Mouse (Mus musculus): ENCODE data around the gene Pja2. TPM values are rescaled to one million over a fixed set of nuclear protein-coding genes. Genes with fewer than 3 reads are reported as not detected.
A peak's percentile ranks its signal among the peaks of the same experiment; 100 is the strongest.
"Not testable (repeated sequence)": the region's sequence is repeated elsewhere in the genome, so short reads cannot be mapped to it uniquely, and the experiment has no call there.

Pja2 gene
- polyA plus RNA-seq, 1 experiment, result 166 TPM

- Histone ChIP-seq H3K4me1 (ENCODE audit: control insufficient read depth, insufficient read depth, low read length) (no peaks in the 10 kb centered on the region), H3K4me3 (ENCODE audit: insufficient read depth, low read length) (no peak overlapping the region), H3K27ac (ENCODE audit: insufficient read depth, low read length) (no peak overlapping the region)
- TF ChIP-seq POLR2A (IDR thresholded peaks at IDR 0.05; ENCODE audit: extremely low read depth, insufficient read depth, low read length), result no peak
- no peak for TF ChIP-seq CTCF (IDR thresholded peaks at IDR 0.05; ENCODE audit: extremely low read depth, insufficient read depth, low read length)
These were observed 83.5 kb downstream of the Pja2 start for GRCm38 (mm10) chr17:64248246-64248645.

GRCm38 (mm10) chr17:64242898-64243297 is 88.8 kb downstream of the Pja2 start:
- H3K4me3 ChIP-seq (ENCODE audit: insufficient read depth, low read length), result no peak overlapping the region
- no peaks in the 10 kb centered on the region for H3K4me1 ChIP-seq (ENCODE audit: control insufficient read depth, insufficient read depth, low read length)
- no peak for TF ChIP-seq POLR2A (IDR thresholded peaks at IDR 0.05; ENCODE audit: extremely low read depth, insufficient read depth, low read length)
- no peak for TF ChIP-seq CTCF (IDR thresholded peaks at IDR 0.05; ENCODE audit: extremely low read depth, insufficient read depth, low read length)
- no peak overlapping the region for H3K27ac ChIP-seq (ENCODE audit: insufficient read depth, low read length)

GRCm38 (mm10) chr17:64242310-64242859 is 89.3 kb downstream of the Pja2 start:
- no peak overlapping the region for H3K4me3 ChIP-seq (ENCODE audit: insufficient read depth, low read length)
- no peak overlapping the region for H3K27ac ChIP-seq (ENCODE audit: insufficient read depth, low read length)
- TF ChIP-seq POLR2A (IDR thresholded peaks at IDR 0.05; ENCODE audit: extremely low read depth, insufficient read depth, low read length) (no peak), CTCF (IDR thresholded peaks at IDR 0.05; ENCODE audit: extremely low read depth, insufficient read depth, low read length) (no peak)

GRCm38 (mm10) chr17:64241544-64242292 is 90.0 kb downstream of the Pja2 start:
- no peak for TF ChIP-seq POLR2A (IDR thresholded peaks at IDR 0.05; ENCODE audit: extremely low read depth, insufficient read depth, low read length)
- no peak for TF ChIP-seq CTCF (IDR thresholded peaks at IDR 0.05; ENCODE audit: extremely low read depth, insufficient read depth, low read length)
- no peak overlapping the region for H3K4me3 ChIP-seq (ENCODE audit: insufficient read depth, low read length)
- H3K4me1 ChIP-seq (ENCODE audit: control insufficient read depth, insufficient read depth, low read length), result no peaks in the 10 kb centered on the region
- no peak overlapping the region for H3K27ac ChIP-seq (ENCODE audit: insufficient read depth, low read length)

More at GRCm38 (mm10) chr17:64242310-64242859, 89.3 kb downstream of the Pja2 start:
- H3K4me1 ChIP-seq (ENCODE audit: control insufficient read depth, insufficient read depth, low read length), result no peaks in the 10 kb centered on the region

- Histone ChIP-seq H3K27ac (ENCODE audit: insufficient read depth, low read length) (no peak overlapping the region), H3K4me1 (ENCODE audit: control insufficient read depth, insufficient read depth, low read length) (no peaks in the 10 kb centered on the region), H3K4me3 (ENCODE audit: insufficient read depth, low read length) (no peak overlapping the region)
- no peak for TF ChIP-seq POLR2A (IDR thresholded peaks at IDR 0.05; ENCODE audit: extremely low read depth, insufficient read depth, low read length)
- TF ChIP-seq CTCF (IDR thresholded peaks at IDR 0.05; ENCODE audit: extremely low read depth, insufficient read depth, low read length), result 0 out of 2 replicates have a peak, but pooled peaks have one; percentile 11
These were observed 99.6 kb downstream of the Pja2 start for GRCm38 (mm10) chr17:64232134-64232533.

- H3K27ac ChIP-seq (ENCODE audit: insufficient read depth, low read length); H3K4me3 ChIP-seq (ENCODE audit: insufficient read depth, low read length); H3K4me1 ChIP-seq (ENCODE audit: control insufficient read depth, insufficient read depth, low read length): not testable (repeated sequence)
These were observed 100.1 kb downstream of the Pja2 start for GRCm38 (mm10) chr17:64231637-64232036.

- H3K4me3 ChIP-seq (ENCODE audit: insufficient read depth, low read length), result no peak overlapping the region
- H3K27ac ChIP-seq (ENCODE audit: insufficient read depth, low read length), result no peak overlapping the region
- no peak for TF ChIP-seq POLR2A (IDR thresholded peaks at IDR 0.05; ENCODE audit: extremely low read depth, insufficient read depth, low read length)
- TF ChIP-seq CTCF (IDR thresholded peaks at IDR 0.05; ENCODE audit: extremely low read depth, insufficient read depth, low read length), result peak; percentile 42; the same call in 1 of the 2 replicates
- no peaks in the 10 kb centered on the region for H3K4me1 ChIP-seq (ENCODE audit: control insufficient read depth, insufficient read depth, low read length)
These were observed 100.5 kb downstream of the Pja2 start for GRCm38 (mm10) chr17:64231172-64231571.
